Mouse (Mus musculus) MEL (cell line): Measurements from ENCODE around the gene Rftn1. TPM values are rescaled to one million over a fixed set of nuclear protein-coding genes. Genes with fewer than 3 reads are reported as not detected.

Source experiments
- DNase-seq: peaks from one replicate; pipeline ENCODE4 v3.0.0; 2011; ENCODE audit warnings: low read depth, low spot score
- H3K27ac ChIP-seq: 2 replicates; pipeline ENCODE4 v1.5.1; 2012; ENCODE audit warnings: low read depth, mild to moderate bottlenecking, control low read depth, low read length, moderate library complexity; ENCODE audit not compliant: control insufficient read depth
- H3K27me3 ChIP-seq, 2 experiments: fragments of 150-350 bp in 1 of 2; sonication (generic) in 1 of 2; 2 replicates each; pipeline ENCODE4 v1.6.1; 2012; ENCODE audit warnings: low read length in 2 of 2, mild to moderate bottlenecking in 2 of 2, improper control_type of control experiment in 1 of 2, moderate library complexity in 1 of 2; ENCODE audit not compliant: insufficient read depth in 2 of 2, control insufficient read depth in 1 of 2
- H3K36me3 ChIP-seq, 2 experiments: 2 replicates each; pipeline ENCODE4 v1.6.1; 2012 to 2014; ENCODE audit warnings: low read length in 2 of 2, improper control_type of control experiment in 1 of 2, inconsistent platforms in 1 of 2, mild to moderate bottlenecking in 1 of 2; ENCODE audit not compliant: insufficient read depth in 2 of 2, control insufficient read depth in 1 of 2
- H3K4me1 ChIP-seq, 2 experiments: fragments of 150-350 bp in 1 of 2; sonication (generic) in 1 of 2; 2 replicates each; pipeline ENCODE4 v1.6.1; 2012; ENCODE audit warnings: low read length in 2 of 2, improper control_type of control experiment in 1 of 2, mild to moderate bottlenecking in 1 of 2; ENCODE audit not compliant: insufficient read depth in 2 of 2, control insufficient read depth in 1 of 2
- H3K4me3 ChIP-seq, 2 experiments: fragments of 150-350 bp in 1 of 2; sonication (generic) in 1 of 2; 2 replicates each; pipeline ENCODE4 v1.5.1; 2012; ENCODE audit warnings: low read depth in 2 of 2, low read length in 2 of 2, mild to moderate bottlenecking in 2 of 2, moderate library complexity in 2 of 2, control low read depth in 1 of 2, improper control_type of control experiment in 1 of 2; ENCODE audit not compliant: control insufficient read depth in 1 of 2, insufficient read depth in 1 of 2
- H3K79me2 ChIP-seq: 2 replicates; pipeline ENCODE4 v1.6.1; 2012; ENCODE audit warnings: mild to moderate bottlenecking, low read length, moderate library complexity; ENCODE audit not compliant: control insufficient read depth, poor library complexity, insufficient read depth
- H3K9ac ChIP-seq: 2 replicates; pipeline ENCODE4 v1.6.1; 2012; ENCODE audit warnings: low read depth, mild to moderate bottlenecking, control low read depth, low read length, moderate library complexity; ENCODE audit not compliant: control insufficient read depth, poor library complexity, severe bottlenecking
- H3K9me3 ChIP-seq: fragments of 150-350 bp; sonication (generic); replicated peaks from 2 replicates; pipeline ENCODE4 v1.6.1; 2012; ENCODE audit warnings: mild to moderate bottlenecking, low read length, improper control_type of control experiment, moderate library complexity; ENCODE audit not compliant: insufficient read depth
- CHD1 ChIP-seq: IDR thresholded peaks from 2 replicates; pipeline ENCODE4 v1.6.1; 2012; ENCODE audit warnings: low read depth, mild to moderate bottlenecking, inconsistent platforms, low read length, improper control_type of control experiment
- E2F4 ChIP-seq: IDR thresholded peaks from 2 replicates; pipeline ENCODE4 v1.6.1; 2011; ENCODE audit warnings: low read depth, low read length, improper control_type of control experiment, borderline replicate concordance
- ELF1 ChIP-seq: IDR thresholded peaks from 2 replicates; pipeline ENCODE4 v1.6.1; 2014; ENCODE audit warnings: low read depth, mild to moderate bottlenecking, inconsistent platforms, low read length, improper control_type of control experiment, moderate library complexity
- EP300 ChIP-seq, 2 experiments: IDR thresholded peaks; 2 replicates each; pipeline ENCODE4 v1.6.1; 2011; ENCODE audit warnings: improper control_type of control experiment in 2 of 2, low read length in 2 of 2, low read depth in 1 of 2, mild to moderate bottlenecking in 1 of 2
- ETS1 ChIP-seq: IDR thresholded peaks from 2 replicates; pipeline ENCODE4 v1.6.1; 2012; ENCODE audit warnings: low read depth, mild to moderate bottlenecking, inconsistent platforms, low read length, improper control_type of control experiment, moderate library complexity
- GATA1 ChIP-seq: IDR thresholded peaks from 2 replicates; pipeline ENCODE4 v1.6.1; 2011; ENCODE audit warnings: low read depth, low read length, improper control_type of control experiment
- HCFC1 ChIP-seq: IDR thresholded peaks from 2 replicates; pipeline ENCODE4 v1.6.1; 2012; ENCODE audit warnings: low read depth, mild to moderate bottlenecking, inconsistent platforms, low read length, improper control_type of control experiment, moderate library complexity
- KAT2A ChIP-seq: conservative IDR thresholded peaks from 2 replicates; pipeline ENCODE4 v1.6.1; 2012; ENCODE audit warnings: low read depth, low read length, improper control_type of control experiment, inconsistent platforms
- MAFK ChIP-seq: IDR thresholded peaks from 2 replicates; pipeline ENCODE4 v1.6.1; 2011; ENCODE audit warnings: low read depth, mild to moderate bottlenecking, low read length, improper control_type of control experiment, borderline replicate concordance
- MAZ ChIP-seq: IDR thresholded peaks from 2 replicates; pipeline ENCODE4 v1.6.1; 2012; ENCODE audit warnings: low read depth, mild to moderate bottlenecking, inconsistent platforms, low read length, improper control_type of control experiment
- MYB ChIP-seq: IDR thresholded peaks from 2 replicates; pipeline ENCODE4 v1.6.1; 2011; ENCODE audit warnings: mild to moderate bottlenecking, low read depth, low read length, improper control_type of control experiment
- MYC ChIP-seq: IDR thresholded peaks from 2 replicates; pipeline ENCODE4 v1.6.1; 2011; ENCODE audit warnings: low read depth, mild to moderate bottlenecking, low read length, improper control_type of control experiment, moderate library complexity
- NRF1 ChIP-seq: IDR thresholded peaks from 2 replicates; pipeline ENCODE4 v1.6.1; 2014; ENCODE audit warnings: low read depth, mild to moderate bottlenecking, inconsistent platforms, low read length, improper control_type of control experiment, moderate library complexity; ENCODE audit not compliant: poor library complexity, insufficient read depth, severe bottlenecking
- RCOR1 ChIP-seq: IDR thresholded peaks from 2 replicates; pipeline ENCODE4 v1.6.1; 2012; ENCODE audit warnings: low read depth, mild to moderate bottlenecking, inconsistent platforms, low read length, improper control_type of control experiment
- SIN3A ChIP-seq: IDR thresholded peaks from 2 replicates; pipeline ENCODE4 v1.6.1; 2012; ENCODE audit warnings: low read length, improper control_type of control experiment, inconsistent platforms
- SMC3 ChIP-seq: IDR thresholded peaks from 2 replicates; pipeline ENCODE4 v1.6.1; 2011; ENCODE audit warnings: low read depth, low read length, improper control_type of control experiment
- TBP ChIP-seq: IDR thresholded peaks from 2 replicates; pipeline ENCODE4 v1.8.0; 2011; ENCODE audit warnings: low read depth, low read length, improper control_type of control experiment
- TCF12 ChIP-seq: IDR thresholded peaks from 2 replicates; pipeline ENCODE4 v1.6.1; 2014; ENCODE audit warnings: low read depth, mild to moderate bottlenecking, inconsistent platforms, low read length, improper control_type of control experiment, moderate library complexity
- ZC3H11A ChIP-seq: IDR thresholded peaks from 2 replicates; pipeline ENCODE4 v1.6.1; 2012; ENCODE audit warnings: low read depth, mild to moderate bottlenecking, inconsistent platforms, low read length, improper control_type of control experiment
- polyA plus RNA-seq, 2 experiments: library from polyadenylated mRNA; stranded (reverse) in 1 of 2; unstranded in 1 of 2; fragments of >175 nt in 1 of 2; fragments of >200 nt in 1 of 2; gene quantifications; 2 replicates each; pipeline versions ENCODE4 v1.2.1 to v1.2.4; 2012; ENCODE audit warnings: low replicate concordance in 2 of 2, low read depth in 1 of 2; ENCODE audit not compliant: insufficient read length in 2 of 2, insufficient read depth in 1 of 2, missing spikeins in 1 of 2
- total RNA-seq: library from RNA; depleted of rRNA; stranded (reverse); fragments of 300-350 nt; gene quantifications from 2 replicates; pipeline ENCODE4 v1.2.3, GENCODE M21; 2012

Rftn1 gene
- total and polyA plus RNA-seq, 3 experiments = 70.2 to 76.1 TPM; not detected in 1

DNA sequence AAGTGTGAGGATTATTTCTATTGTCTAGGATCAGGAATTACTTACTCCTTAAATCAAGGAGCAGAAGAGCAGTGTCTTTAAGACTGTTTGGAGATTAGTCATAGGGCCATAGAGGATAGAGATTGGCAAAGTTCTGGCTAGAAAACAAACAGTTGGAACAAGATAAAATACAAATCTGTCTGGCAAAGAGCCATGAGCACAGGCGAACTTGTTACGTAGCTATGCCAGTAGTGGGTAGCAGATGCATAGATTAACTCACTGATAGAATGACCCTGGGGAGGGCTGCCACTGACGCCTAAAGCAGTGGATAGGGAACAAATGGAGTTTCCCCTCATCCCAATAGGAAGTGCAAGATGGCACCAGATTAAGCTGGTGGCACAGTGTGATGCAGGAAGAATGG, 97.1 kb downstream of the Rftn1 start:
- no peaks in the 10 kb centered on the region for H3K79me2 ChIP-seq
- no peaks in the 10 kb centered on the region for H3K9me3 ChIP-seq
- H3K27me3 ChIP-seq = no peaks in the 10 kb centered on the region
- peak; percentile 55 for DNase-seq
- no peak overlapping the region for H3K27ac ChIP-seq
- peaks cover 0 to 2% of the 10 kb centered on the region in 2 experiments; a peak in 2 of 4 replicates for H3K36me3 ChIP-seq
- TF ChIP-seq EP300 (IDR thresholded peaks at IDR 0.05; ENCODE audit: low read depth in 1 of 2, low read length in 2 of 2) (peak in 1 of 2 experiments; percentile 32; a peak in 1 of 4 replicates), SIN3A (no peak), TBP (no peak), ELF1 (no peak), KAT2A (no peak), TCF12 (0 out of 2 replicates have a peak, but pooled peaks have one; percentile 16), NRF1 (no peak), ETS1 (0 out of 2 replicates have a peak, but pooled peaks have one; percentile 38), RCOR1 (peak; percentile 91), MAZ (no peak), GATA1 (peak; percentile 51; the same call in 1 of the 2 replicates), SMC3 (no peak)
- no peak overlapping the region for H3K9ac ChIP-seq
- peaks cover 0 to 4% of the 10 kb centered on the region in 2 experiments; a peak in 1 of 4 replicates for H3K4me1 ChIP-seq
- H3K4me3 ChIP-seq = no peak overlapping the region

DNA sequence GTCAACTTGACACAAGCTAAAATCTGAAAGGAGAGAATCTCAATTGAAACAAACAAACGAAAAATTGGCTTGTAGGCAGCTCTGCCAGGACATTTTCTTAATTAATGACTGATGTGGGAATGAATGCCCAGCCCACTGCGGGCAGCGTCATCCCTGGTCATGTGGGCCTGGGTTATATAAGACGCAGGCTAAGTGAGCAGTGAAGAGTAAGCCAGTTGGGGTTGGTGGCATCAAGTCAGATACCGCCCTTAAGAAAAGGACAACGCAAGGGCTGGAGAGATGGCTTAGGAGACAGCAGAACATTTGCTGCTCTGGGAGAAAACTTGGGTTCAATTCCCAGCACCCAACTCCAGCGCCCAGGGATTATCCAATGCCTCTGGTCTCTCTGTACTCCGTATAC, 97.6 kb downstream of the Rftn1 start:
- no peaks in the 10 kb centered on the region for H3K79me2 ChIP-seq
- peaks cover 0 to 2% of the 10 kb centered on the region in 2 experiments; a peak in 2 of 4 replicates for H3K36me3 ChIP-seq
- DNase-seq = no peak
- TF ChIP-seq HCFC1 = no peak
- no peak for TF ChIP-seq ZC3H11A
- no peak for TF ChIP-seq ETS1
- TF ChIP-seq MYB = no peak
- H3K4me3 ChIP-seq = no peak overlapping the region
- peaks cover 0 to 4% of the 10 kb centered on the region in 2 experiments; a peak in 1 of 4 replicates for H3K4me1 ChIP-seq
- H3K27ac ChIP-seq = no peak overlapping the region
- no peak overlapping the region for H3K9ac ChIP-seq
- H3K9me3 ChIP-seq = no peaks in the 10 kb centered on the region
- H3K27me3 ChIP-seq = no peaks in the 10 kb centered on the region

- H3K4me3 ChIP-seq = no peak overlapping the region
- TF ChIP-seq ELF1 = no peak
- no peak for TF ChIP-seq TCF12
- TF ChIP-seq CHD1 = no peak
- no peak for TF ChIP-seq MAFK
- TF ChIP-seq E2F4 = no peak
- TF ChIP-seq MYC = no peak
- peaks cover 0 to 2% of the 10 kb centered on the region in 2 experiments; a peak in 2 of 4 replicates for H3K36me3 ChIP-seq
- H3K4me1 ChIP-seq = peaks cover 0 to 4% of the 10 kb centered on the region in 2 experiments; a peak in 1 of 4 replicates
- H3K9ac ChIP-seq = no peak overlapping the region
- no peak for DNase-seq
- H3K9me3 ChIP-seq = no peaks in the 10 kb centered on the region
- no peaks in the 10 kb centered on the region for H3K27me3 ChIP-seq
- no peak overlapping the region for H3K27ac ChIP-seq
- no peaks in the 10 kb centered on the region for H3K79me2 ChIP-seq
These were observed 98.6 kb downstream of the Rftn1 start for GRCm38 (mm10) chr17:50091829-50092228.
